Mouse (Mus musculus) midbrain, postnatal 0 days (tissue): ENCODE results near the gene Olfm2. TPM values are rescaled to one million over a fixed set of nuclear protein-coding genes. Genes with fewer than 3 reads are reported as not detected.

Experiments used
- ATAC-seq: fragments of 200-750 bp; cut with Nextera tagmentation; 2 replicates; pipeline ENCODE4 v1.8.0; 2017; ENCODE audit warnings: moderate number of reproducible peaks, mild to moderate bottlenecking, moderate TSS enrichment, moderate library complexity; ENCODE audit not compliant: low FRiP score
- DNase-seq: peaks from one replicate; pipeline ENCODE4 v3.0.0-alpha.2; 2015; ENCODE audit warnings: low spot score
- H3K27ac ChIP-seq: fragments of 300-500 bp; sonication (generic); 2 replicates; pipeline ENCODE4 v1.5.1; 2014; ENCODE audit warnings: low read depth, mild to moderate bottlenecking, low read length, mixed read lengths
- H3K27me3 ChIP-seq: fragments of 300-500 bp; sonication (generic); 2 replicates; pipeline ENCODE4 v1.6.1; 2014; ENCODE audit warnings: low read length, control low read depth, mixed read lengths; ENCODE audit not compliant: insufficient read depth
- H3K36me3 ChIP-seq: fragments of 300-500 bp; sonication (generic); 2 replicates; pipeline ENCODE4 v1.6.1; 2014; ENCODE audit warnings: low read length, control low read depth, mixed read lengths; ENCODE audit not compliant: insufficient read depth
- H3K4me1 ChIP-seq: fragments of 300-500 bp; sonication (generic); 2 replicates; pipeline ENCODE4 v1.6.1; 2014; ENCODE audit warnings: mild to moderate bottlenecking, control low read depth, antibody characterized with exemption, low read length, mixed read lengths; ENCODE audit not compliant: insufficient read depth
- H3K4me2 ChIP-seq: fragments of 300-500 bp; sonication (generic); 2 replicates; pipeline ENCODE4 v1.6.1; 2014; ENCODE audit warnings: low read depth, mild to moderate bottlenecking, low read length, mixed read lengths; ENCODE audit not compliant: poor library complexity, severe bottlenecking
- H3K4me3 ChIP-seq: fragments of 300-500 bp; sonication (generic); 2 replicates; pipeline ENCODE4 v1.5.1; 2014; ENCODE audit warnings: low read depth, mild to moderate bottlenecking, low read length, moderate library complexity
- H3K9ac ChIP-seq: fragments of 300-500 bp; sonication (generic); replicated peaks from 2 replicates; pipeline ENCODE4 v1.6.1; 2014; ENCODE audit warnings: mild to moderate bottlenecking, low read length, moderate library complexity, mixed read lengths; ENCODE audit not compliant: poor library complexity, severe bottlenecking
- H3K9me3 ChIP-seq: fragments of 300-500 bp; sonication (generic); 2 replicates; pipeline ENCODE4 v1.6.1; 2016; ENCODE audit warnings: low read length, control low read depth
- CTCF ChIP-seq: IDR thresholded peaks from 2 replicates; pipeline ENCODE4 v1.5.1; 2016; ENCODE audit warnings: antibody characterized with exemption, mild to moderate bottlenecking
- WGBS: fragments of 180-500 bp; shearing (Covaris S2); extraction: QIAGEN DNeasy Blood & Tissue Kit; methylation state at CpG from one replicate; pipeline ENCODE4 v1.1.7; 2014; 5-methylcytosine and 5-hydroxymethylcytosine counted together
- polyA plus RNA-seq: library from polyadenylated mRNA; unstranded; fragments of >200 nt; fragmentation: Nextera tagmentation; extraction: Ambion mirVana; gene quantifications from 2 replicates; pipeline ENCODE4 v1.2.1, GENCODE M21; 2015
- total RNA-seq: library from RNA; depleted of rRNA; stranded (reverse); fragments of >200 nt; gene quantifications from 2 replicates; pipeline ENCODE4 v1.2.3, GENCODE M21; 2014

Gene Olfm2
- total and polyA plus RNA-seq, 2 experiments from 2014 or later, result 245 to 342 TPM

DNA sequence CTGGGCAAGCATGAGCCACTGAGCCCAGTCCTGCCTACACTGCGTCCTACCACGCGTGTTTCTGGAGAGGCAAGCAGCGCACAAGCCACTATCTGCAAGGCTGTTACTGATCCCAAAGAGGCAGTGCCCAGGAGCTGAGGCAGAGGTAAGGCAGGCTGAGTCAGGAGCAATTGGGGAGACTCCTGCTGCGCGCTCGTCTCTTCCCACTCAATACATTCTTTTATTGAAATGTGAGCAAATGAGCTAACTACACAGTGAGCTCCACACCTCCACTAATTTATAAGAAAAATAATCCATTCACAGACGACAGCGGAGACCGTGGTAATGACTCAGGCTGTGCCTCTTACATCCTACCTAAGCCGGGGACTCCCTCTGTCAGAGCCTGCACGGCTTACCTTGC lies 68.3 kb downstream of the Olfm2 start:
- no peak overlapping the region for H3K27ac ChIP-seq
- no peak for ATAC-seq
- H3K36me3 ChIP-seq, result peaks cover 16% of the 10 kb centered on the region
- no peak for TF ChIP-seq CTCF
- no peaks in the 10 kb centered on the region for H3K4me1 ChIP-seq
- H3K4me3 ChIP-seq, result no peak overlapping the region
- H3K27me3 ChIP-seq, result no peaks in the 10 kb centered on the region
- no peaks in the 10 kb centered on the region for H3K9me3 ChIP-seq
- H3K4me2 ChIP-seq, result no peak overlapping the region
- 95% methylated on average over 12 of the region's 12 CpGs for WGBS
- no peak for DNase-seq
- H3K9ac ChIP-seq, result no peak overlapping the region

DNA sequence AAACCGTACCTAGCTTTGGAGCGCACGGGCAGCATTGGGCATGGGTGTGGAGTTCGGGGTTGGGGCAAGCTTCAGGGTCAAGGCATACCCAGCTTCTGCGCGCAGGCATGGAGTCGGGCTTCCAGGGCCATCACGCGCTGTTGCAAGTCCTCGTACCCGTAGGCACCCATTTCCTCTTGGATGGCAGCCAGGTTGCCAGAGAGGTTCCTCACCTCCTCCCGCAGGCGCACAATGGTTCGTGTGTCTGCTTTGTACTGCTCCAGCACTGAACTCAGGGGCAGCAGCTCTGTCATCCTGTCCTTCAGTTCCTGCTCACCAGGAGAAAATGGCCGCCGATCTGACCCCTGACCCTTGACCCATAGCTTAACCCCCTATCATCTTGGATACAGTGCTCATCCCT lies 74.1 kb downstream of the Olfm2 start:
- no peaks in the 10 kb centered on the region for H3K9me3 ChIP-seq
- WGBS, result 83% methylated on average over 16 of the region's 16 CpGs
- H3K4me2 ChIP-seq, result no peak overlapping the region
- ATAC-seq, result no peak
- H3K27ac ChIP-seq, result no peak overlapping the region
- no peak for TF ChIP-seq CTCF
- no peak overlapping the region for H3K9ac ChIP-seq
- no peaks in the 10 kb centered on the region for H3K4me1 ChIP-seq
- no peaks in the 10 kb centered on the region for H3K27me3 ChIP-seq
- no peak overlapping the region for H3K4me3 ChIP-seq
- no peak for DNase-seq
- peaks cover 37% of the 10 kb centered on the region for H3K36me3 ChIP-seq

DNA sequence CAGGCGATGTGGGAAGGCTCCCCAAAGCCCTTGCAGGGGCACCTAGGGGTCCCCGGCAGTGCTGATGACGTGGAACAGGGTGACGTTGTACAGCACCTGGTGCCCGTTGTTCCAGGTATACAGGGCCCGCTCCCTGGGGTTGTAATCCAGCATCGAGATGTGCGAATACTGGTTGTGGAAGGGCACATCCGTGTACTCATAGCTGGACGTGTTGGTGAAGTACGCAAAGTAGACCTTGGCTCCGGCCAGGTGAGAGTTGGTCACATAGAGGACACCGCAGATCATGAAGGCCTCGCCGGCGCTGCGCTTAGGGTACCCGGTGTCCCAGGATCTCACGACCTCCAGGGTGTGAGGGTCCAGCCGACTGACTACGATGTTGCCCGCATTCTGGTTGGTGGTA lies 78.1 kb downstream of the Olfm2 start:
- no peak overlapping the region for H3K4me3 ChIP-seq

DNA sequence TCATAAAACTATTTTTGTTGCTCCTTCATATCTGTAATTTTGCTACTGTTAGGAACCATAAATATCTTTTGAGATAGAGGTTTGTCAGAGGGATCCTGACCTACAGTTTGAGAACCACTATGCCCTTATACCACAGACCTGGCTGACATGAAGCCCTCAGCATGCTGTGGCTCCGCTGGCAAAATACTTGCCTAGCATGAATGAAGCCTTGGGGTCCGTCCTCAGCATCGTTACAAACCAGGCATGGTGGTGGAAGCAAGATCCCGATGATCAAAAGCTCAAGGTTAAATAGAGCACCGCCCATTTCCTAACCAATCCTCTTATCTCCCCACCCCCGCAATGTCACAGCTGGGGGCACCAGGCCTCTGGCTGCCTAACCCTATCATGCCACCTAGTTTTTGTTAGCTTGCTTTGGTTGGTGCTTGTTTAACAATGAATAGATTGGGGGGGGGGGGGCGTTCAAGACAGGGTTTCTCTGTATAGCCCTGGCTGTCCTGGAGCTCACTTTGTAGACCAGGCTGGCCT lies 79.6 kb downstream of the Olfm2 start:
- Histone ChIP-seq H3K4me3 (no peak overlapping the region), H3K9me3 (no peaks in the 10 kb centered on the region)

More for the DNA sequence above, 78.1 kb downstream of the Olfm2 start:
- TF ChIP-seq CTCF, result no peak
- WGBS, result 92% methylated on average over 22 of the region's 22 CpGs
- Histone ChIP-seq H3K36me3 (peaks cover 40% of the 10 kb centered on the region), H3K9me3 (no peaks in the 10 kb centered on the region), H3K27me3 (no peaks in the 10 kb centered on the region), H3K9ac (no peak overlapping the region), H3K4me2 (no peak overlapping the region), H3K27ac (no peak overlapping the region), H3K4me1 (peaks cover 2% of the 10 kb centered on the region; the same call in 1 of the 2 replicates)
- ATAC-seq (no peak), DNase-seq (no peak)

DNA sequence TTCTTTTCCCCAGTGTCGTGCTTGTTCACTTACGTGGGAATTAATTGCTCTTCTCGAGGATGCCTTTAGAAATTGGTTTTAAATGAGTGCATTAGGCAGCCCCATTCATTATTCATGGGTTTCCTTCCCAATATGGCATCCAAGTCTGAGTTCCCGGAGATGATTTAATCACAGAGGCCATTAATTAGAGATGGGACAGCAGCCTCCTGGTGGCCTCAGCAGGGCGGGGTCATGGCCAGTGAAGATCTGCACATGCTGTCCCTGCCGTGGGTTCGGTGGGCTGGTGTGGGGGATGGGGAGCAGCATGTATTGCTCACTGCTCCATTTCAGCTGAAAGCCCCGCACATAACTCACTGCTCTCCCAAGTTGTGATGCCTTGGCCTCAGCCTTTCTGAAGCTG lies 80.2 kb downstream of the Olfm2 start:
- H3K36me3 ChIP-seq, result peaks cover 45% of the 10 kb centered on the region
- DNase-seq (no peak), ATAC-seq (no peak)
- H3K27ac ChIP-seq, result no peak overlapping the region
- no peak for TF ChIP-seq CTCF
- WGBS, result 15% methylated on average over 8 of the region's 8 CpGs
- H3K4me2 ChIP-seq, result no peak overlapping the region
- no peak overlapping the region for H3K4me3 ChIP-seq
- no peaks in the 10 kb centered on the region for H3K9me3 ChIP-seq
- peaks cover 2% of the 10 kb centered on the region; the same call in 1 of the 2 replicates for H3K4me1 ChIP-seq
- H3K9ac ChIP-seq, result no peak overlapping the region
- H3K27me3 ChIP-seq, result no peaks in the 10 kb centered on the region

More for the DNA sequence above, 79.6 kb downstream of the Olfm2 start:
- no peak for DNase-seq
- H3K9ac ChIP-seq, result no peak overlapping the region
- no peak overlapping the region for H3K27ac ChIP-seq
- WGBS, result 6% methylated on average over 7 of the region's 7 CpGs
- ATAC-seq, result no peak
- peaks cover 40% of the 10 kb centered on the region for H3K36me3 ChIP-seq
- H3K27me3 ChIP-seq, result no peaks in the 10 kb centered on the region
- no peak overlapping the region for H3K4me2 ChIP-seq
- H3K4me1 ChIP-seq, result peaks cover 2% of the 10 kb centered on the region; the same call in 1 of the 2 replicates
- no peak for TF ChIP-seq CTCF

DNA sequence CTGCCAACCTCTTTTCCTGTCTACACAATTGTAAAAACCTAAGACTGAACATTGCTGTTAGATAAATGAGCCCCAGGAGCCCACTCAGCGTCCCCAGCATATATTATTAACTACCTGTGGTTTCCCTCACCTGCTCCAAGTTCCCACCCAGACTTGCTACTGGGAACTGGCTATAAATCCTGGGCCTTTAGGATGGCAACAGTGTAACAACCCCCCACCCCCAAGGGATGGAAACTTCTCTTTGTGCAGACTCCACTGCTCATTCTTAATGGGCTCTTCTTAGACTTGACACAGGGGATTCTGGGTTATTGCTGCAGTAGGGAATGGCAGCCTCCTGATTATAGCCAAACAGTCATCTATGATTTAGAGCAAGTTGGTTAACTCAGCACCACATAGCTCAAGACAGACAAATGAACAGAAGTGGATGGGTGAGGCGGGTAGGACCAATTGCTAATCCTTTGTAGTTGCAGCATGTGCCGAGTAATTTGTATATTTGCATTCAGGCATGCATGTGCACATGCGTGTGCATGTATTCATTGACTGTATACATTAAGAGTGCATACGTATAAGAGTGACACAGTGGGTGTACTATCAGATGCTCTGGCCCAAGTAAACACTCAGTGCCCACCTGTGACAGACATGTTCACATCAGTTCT lies 81.0 kb downstream of the Olfm2 start:
- peaks cover 2% of the 10 kb centered on the region; the same call in 1 of the 2 replicates for H3K4me1 ChIP-seq
- peak; percentile 48 for DNase-seq
- 74% methylated on average over 5 of the region's 5 CpGs for WGBS
- no peak for TF ChIP-seq CTCF
- no peaks in the 10 kb centered on the region for H3K27me3 ChIP-seq
- peak overlapping the region; percentile 63; the same call in 1 of the 2 replicates for H3K27ac ChIP-seq
- ATAC-seq, result no peak
- no peak overlapping the region for H3K4me2 ChIP-seq
- no peak overlapping the region for H3K9ac ChIP-seq
- no peak overlapping the region for H3K4me3 ChIP-seq
- H3K9me3 ChIP-seq, result no peaks in the 10 kb centered on the region
- peaks cover 40% of the 10 kb centered on the region for H3K36me3 ChIP-seq
